Comparison of ENCODE assay signal across 8 mouse cellular contexts in the genomic region with DNA sequence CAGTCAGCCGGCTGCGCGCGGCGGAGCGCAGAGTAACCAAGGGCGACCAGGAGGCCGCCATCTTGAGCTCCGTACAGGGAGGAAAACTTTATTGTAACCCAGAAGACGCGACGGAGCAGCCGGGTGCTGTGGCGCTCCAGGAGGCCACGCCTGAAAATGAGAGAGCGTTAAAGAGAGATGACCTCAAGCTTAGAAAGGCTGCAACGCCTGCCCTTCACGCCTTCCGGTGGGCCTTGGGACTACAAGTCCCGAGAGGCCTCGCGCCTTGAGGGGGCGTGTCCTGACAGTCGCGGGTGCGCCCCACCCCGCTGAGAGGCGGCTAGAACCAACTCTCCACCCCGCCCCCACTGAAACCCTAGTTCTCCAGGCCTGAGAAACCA. TPM values are rescaled to one million over a fixed set of nuclear protein-coding genes. Genes with fewer than 3 reads are reported as not detected.
A peak's percentile ranks its signal among the peaks of the same experiment; 100 is the strongest.
DNase-seq lines count a peak whose midpoint lies in the region; ATAC-seq and TF ChIP-seq lines count a peak whose summit lies in the region.

TSS of gene Afg1l (minus strand) at position 225 of the 380 bp plus-strand sequence.

- H3K36me3 ChIP-seq in CH12.LX (replicated peaks in 1 of 2; ENCODE audit: control insufficient read depth in 1 of 2, insufficient read depth in 1 of 2, low read length in 1 of 2) = no peaks in the 10 kb centered on the region
- H3K36me3 ChIP-seq in forebrain, embryonic 10.5 days (replicated peaks) = no peaks in the 10 kb centered on the region
- H3K36me3 ChIP-seq in heart, embryonic 15.5 days = no peaks in the 10 kb centered on the region
- H3K36me3 ChIP-seq in liver, embryonic 14.5 days (replicated peaks; ENCODE audit: control insufficient read depth, insufficient read depth, low read depth) = no peaks in the 10 kb centered on the region
- H3K36me3 ChIP-seq in neural tube, embryonic 11.5 days (ENCODE audit: control insufficient read depth, insufficient read depth, low read length) = no peaks in the 10 kb centered on the region
- no peaks in the 10 kb centered on the region for H3K36me3 ChIP-seq in testis, adult 2 months (ENCODE audit: control insufficient read depth, insufficient read depth, low read length)

- H3K9ac ChIP-seq in CH12.LX (ENCODE audit: insufficient read depth, low read depth) = peak within 1 kb of the TSS; percentile 82
- peak within 1 kb of the TSS; percentile 87 for H3K9ac ChIP-seq in heart, embryonic 15.5 days
- peak within 1 kb of the TSS; percentile 98 for H3K9ac ChIP-seq in liver, embryonic 14.5 days (replicated peaks)
- peak within 1 kb of the TSS; percentile 86 for H3K9ac ChIP-seq in neural tube, embryonic 11.5 days (ENCODE audit: low read length)

- peak within 1 kb of the TSS; percentile 93 for H3K27ac ChIP-seq in CH12.LX (ENCODE audit: insufficient read depth, low read depth)
- peak within 1 kb of the TSS; percentile 96 for H3K27ac ChIP-seq in forebrain, embryonic 10.5 days
- peak within 1 kb of the TSS; percentile 98 for H3K27ac ChIP-seq in heart, embryonic 15.5 days
- peak within 1 kb of the TSS; percentile 91 for H3K27ac ChIP-seq in liver, embryonic 14.5 days
- H3K27ac ChIP-seq in neural tube, embryonic 11.5 days (ENCODE audit: low read depth, low read length) = peak within 1 kb of the TSS; percentile 82
- H3K27ac ChIP-seq in testis, adult 2 months (ENCODE audit: control insufficient read depth, insufficient read depth, low read depth, low read length) = peak within 1 kb of the TSS; percentile 89

- H3K9me3 ChIP-seq in CH12.LX (replicated peaks; ENCODE audit: low read length) = no peaks in the 10 kb centered on the region
- no peaks in the 10 kb centered on the region for H3K9me3 ChIP-seq in forebrain, embryonic 10.5 days
- no peaks in the 10 kb centered on the region for H3K9me3 ChIP-seq in heart, embryonic 15.5 days (replicated peaks)
- H3K9me3 ChIP-seq in liver, embryonic 14.5 days (ENCODE audit: control insufficient read depth, low read length) = no peaks in the 10 kb centered on the region
- no peaks in the 10 kb centered on the region for H3K9me3 ChIP-seq in neural tube, embryonic 11.5 days (ENCODE audit: control insufficient read depth, low read length)

- ATAC-seq in heart, embryonic 15.5 days (replicated peaks; ENCODE audit: insufficient number of reproducible peaks, insufficient read depth, low FRiP score, low read depth) = peak; percentile 94
- peak; percentile 96 for ATAC-seq in liver, embryonic 14.5 days (ENCODE audit: insufficient read depth)
- ATAC-seq in neural tube, embryonic 11.5 days (ENCODE audit: insufficient read depth, low FRiP score, low TSS enrichment) = peak; percentile 88

- H3K4me1 ChIP-seq in CH12.LX (ENCODE audit: control insufficient read depth in 1 of 2, insufficient read depth in 2 of 2) = peaks cover 10 to 31% of the 10 kb centered on the region in 2 experiments
- H3K4me1 ChIP-seq in forebrain, embryonic 10.5 days = peaks cover 18% of the 10 kb centered on the region
- H3K4me1 ChIP-seq in heart, embryonic 15.5 days (replicated peaks) = peaks cover 16% of the 10 kb centered on the region
- H3K4me1 ChIP-seq in liver, embryonic 14.5 days (replicated peaks; ENCODE audit: control insufficient read depth in 2 of 2, insufficient read depth in 2 of 2, low read length in 1 of 2) = peaks cover 24 to 32% of the 10 kb centered on the region in 2 experiments
- H3K4me1 ChIP-seq in neural tube, embryonic 11.5 days (ENCODE audit: control insufficient read depth, insufficient read depth, low read length) = 0 out of 2 replicates have a peak, but pooled peaks cover 3% of the 10 kb centered on the region
- H3K4me1 ChIP-seq in testis, adult 2 months (ENCODE audit: control insufficient read depth, insufficient read depth, low read length) = peaks cover 12% of the 10 kb centered on the region

- in situ Hi-C loops in CH12.LX (cut with MboI; ENCODE audit: low pct_ligation_motif_present, low pct_unique_long_range_greater_than_20kb, low sequenced_read_pairs) = no loop called here

- peak within 1 kb of the TSS; percentile 62 for H3K4me2 ChIP-seq in CH12.LX (ENCODE audit: insufficient read depth, low read depth, poor library complexity, severe bottlenecking)
- peak within 1 kb of the TSS; percentile 89 for H3K4me2 ChIP-seq in heart, embryonic 15.5 days
- H3K4me2 ChIP-seq in liver, embryonic 14.5 days (ENCODE audit: low read depth) = peak within 1 kb of the TSS; percentile 95
- H3K4me2 ChIP-seq in neural tube, embryonic 11.5 days (ENCODE audit: low read depth) = peak within 1 kb of the TSS; percentile 83

- peak; percentile 97 for DNase-seq in CH12.LX (ENCODE audit: extremely low read depth)
- DNase-seq in c-Kit-positive CD71-negative TER-119-negative erythroid progenitor cells, embryonic 14.5 days (ENCODE audit: low read depth) = peak; percentile 95
- peak; percentile 89 for DNase-seq in forebrain, embryonic 10.5 days (ENCODE audit: extremely low spot score, low spot score)
- peak; percentile 98 for DNase-seq in kidney, postnatal 25 days
- peak; percentile 92 to 94 (median 93) for DNase-seq in liver, embryonic 14.5 days (ENCODE audit: low read depth in 3 of 3, low spot score in 3 of 3)
- peak; percentile 93 for DNase-seq in neural tube, embryonic 11.5 days (ENCODE audit: low spot score)

- TF ChIP-seq CTCF in CH12.LX (conservative IDR thresholded peaks at IDR 0.05 in 1 of 2, IDR thresholded peaks at IDR 0.05 in 1 of 2; ENCODE audit: low read depth in 2 of 2, low read length in 2 of 2) = no peak
- peak; percentile 51 for TF ChIP-seq CTCF in liver, embryonic 14.5 days (IDR thresholded peaks at IDR 0.05; ENCODE audit: low read depth)
- TF ChIP-seq CTCF in testis, adult 2 months (IDR thresholded peaks at IDR 0.05; ENCODE audit: control insufficient read depth, insufficient read depth, insufficient replicate concordance, low read depth, low read length) = no peak

- dilution Hi-C loops in CH12.LX (cut with MboI; ENCODE audit: extremely low pct_ligation_motif_present, extremely low pct_unique_long_range_greater_than_20kb, low sequenced_read_pairs) = no loop called here

- H3K27me3 ChIP-seq in CH12.LX (replicated peaks) = no peaks in the 10 kb centered on the region
- H3K27me3 ChIP-seq in forebrain, embryonic 10.5 days (ENCODE audit: poor library complexity, severe bottlenecking) = no peaks in the 10 kb centered on the region
- H3K27me3 ChIP-seq in heart, embryonic 15.5 days = no peaks in the 10 kb centered on the region
- no peaks in the 10 kb centered on the region for H3K27me3 ChIP-seq in liver, embryonic 14.5 days (ENCODE audit: control insufficient read depth, insufficient read depth, low read length)
- H3K27me3 ChIP-seq in neural tube, embryonic 11.5 days (ENCODE audit: control insufficient read depth, insufficient read depth, low read length) = no peaks in the 10 kb centered on the region
- no peaks in the 10 kb centered on the region for H3K27me3 ChIP-seq in testis, adult 2 months (ENCODE audit: control insufficient read depth, insufficient read depth, low read length)

- H3K4me3 ChIP-seq in CH12.LX (replicated peaks in 1 of 3; ENCODE audit: low read depth in 2 of 3, low read length in 2 of 3, poor library complexity in 1 of 3) = peak within 1 kb of the TSS; percentile 67 to 80 (median 67)
- H3K4me3 ChIP-seq in forebrain, embryonic 10.5 days = peak within 1 kb of the TSS; percentile 83
- H3K4me3 ChIP-seq in heart, embryonic 15.5 days = peak within 1 kb of the TSS; percentile 77
- peak within 1 kb of the TSS; percentile 84 to 88 for H3K4me3 ChIP-seq in liver, embryonic 14.5 days (ENCODE audit: insufficient read depth in 1 of 2, low read depth in 2 of 2, low read length in 2 of 2)
- peak within 1 kb of the TSS; percentile 70 for H3K4me3 ChIP-seq in neural tube, embryonic 11.5 days (ENCODE audit: low read depth, low read length)
- H3K4me3 ChIP-seq in testis, adult 2 months (ENCODE audit: control insufficient read depth, low read depth, low read length) = peak within 1 kb of the TSS; percentile 87

- WGBS in forebrain, embryonic 10.5 days = under 1% methylated on average over 29 of the region's 29 CpGs
- WGBS in heart, embryonic 15.5 days = under 1% methylated on average over 29 of the region's 29 CpGs
- under 1% methylated on average over 29 of the region's 29 CpGs for WGBS in liver, embryonic 14.5 days (ENCODE audit: insufficient replicate concordance)
- WGBS in neural tube, embryonic 11.5 days = 0% methylated on average over 24 of the region's 29 CpGs

- peaks cover 26% of the 10 kb centered on the region for H3K79me2 ChIP-seq in CH12.LX (replicated peaks; ENCODE audit: control insufficient read depth, extremely low read depth, insufficient read depth, poor library complexity, severe bottlenecking)

- TF ChIP-seq RAD21 in CH12.LX (IDR thresholded peaks at IDR 0.05; ENCODE audit: low read depth, low read length) = no peak

- peak; percentile 83 for TF ChIP-seq POLR2A in CH12.LX (IDR thresholded peaks at IDR 0.05; ENCODE audit: low read depth, low read length)
- peak; percentile 67 for TF ChIP-seq POLR2A in testis, adult 2 months (IDR thresholded peaks at IDR 0.05; ENCODE audit: control insufficient read depth, low read depth, low read length)

- no peak; the same call in 1 of the 2 replicates for TF ChIP-seq EP300 in CH12.LX (IDR thresholded peaks at IDR 0.05; ENCODE audit: low read length)
- 0 out of 2 replicates have a peak, but pooled peaks have one; percentile 5 for TF ChIP-seq EP300 in liver, embryonic 14.5 days (IDR thresholded peaks at IDR 0.05; ENCODE audit: low read depth)

TF ChIP-seq in CH12.LX, 34 proteins besides CTCF, POLR2A, EP300 and RAD21 (continues in another document):
- TF ChIP-seq ZC3H11A (IDR thresholded peaks at IDR 0.05; ENCODE audit: low read depth, low read length) (no peak), E2F4 (IDR thresholded peaks at IDR 0.05; ENCODE audit: insufficient replicate concordance, low read depth, low read length) (no peak), TCF12 (IDR thresholded peaks at IDR 0.05; ENCODE audit: low read depth, low read length) (peak; percentile 80; the same call in 1 of the 2 replicates), MAFK (IDR thresholded peaks at IDR 0.05; ENCODE audit: insufficient replicate concordance, low read length) (no peak), ELF1 (IDR thresholded peaks at IDR 0.05; ENCODE audit: low read depth, low read length) (peak; percentile 91), USF1 (IDR thresholded peaks at IDR 0.05; ENCODE audit: low read depth, low read length) (no peak), ZKSCAN1 (IDR thresholded peaks at IDR 0.05; ENCODE audit: borderline replicate concordance, low read depth, low read length) (no peak)

RNA-seq across cellular contexts. Expression of gene Afg1l, which starts in this region (rescaled TPM):
- 4.6 and 6.9 TPM in 2 replicates for total RNA-seq in CH12.LX (2012; rRNA removed)
- 3.5 and 4.5 TPM in 2 replicates for total RNA-seq in CH12.LX (2014; rRNA removed)
- polyA plus RNA-seq in CH12.LX (2012; ENCODE audit: insufficient read length, low read depth) = 3.1 TPM in 2 replicates
- 3.6 TPM in 2 replicates for polyA plus RNA-seq in forebrain, embryonic 10.5 days (2016; fragmentation: Nextera tagmentation; extraction: Ambion mirVana)
- polyA plus RNA-seq in heart, embryonic 15.5 days (2015; fragmentation: Nextera tagmentation; extraction: Ambion mirVana) = 16.5 and 17.2 TPM in 2 replicates
- 1.2 and 1.8 TPM in 2 replicates for polyA plus RNA-seq in liver, embryonic 14.5 days (2012; rRNA removed)
- 2.2 and 3.0 TPM in 2 replicates for polyA plus RNA-seq in liver, embryonic 14.5 days (2014; fragmentation: Nextera tagmentation; extraction: Ambion mirVana)
- polyA plus RNA-seq in neural tube, embryonic 11.5 days (2014; fragmentation: Nextera tagmentation; extraction: Ambion mirVana) = 5.5 and 5.7 TPM in 2 replicates
- 1.5 and 1.7 TPM in 2 replicates for polyA plus RNA-seq in testis, adult 2 months (2012; rRNA removed)

Comparison
In these comparisons a context has a peak if more than half of its experiments do, and no peak if none do; other contexts are left out.
1. Peak in every context shown above with its lines: DNase-seq, ATAC-seq, H3K4me3 ChIP-seq and H3K27ac ChIP-seq.